Mouse (Mus musculus): ENCODE measurements at regions not wholly inside any gene's neighbourhood (a gene's known extent, or its start where the extent isn't known, plus 50 kb on each side); places are given as distances from the start of the nearest gene placed in this dataset.
"Not testable (repeated sequence)": the region's sequence is repeated elsewhere in the genome, so short reads cannot be mapped to it uniquely, and the experiment has no call there.

DNA sequence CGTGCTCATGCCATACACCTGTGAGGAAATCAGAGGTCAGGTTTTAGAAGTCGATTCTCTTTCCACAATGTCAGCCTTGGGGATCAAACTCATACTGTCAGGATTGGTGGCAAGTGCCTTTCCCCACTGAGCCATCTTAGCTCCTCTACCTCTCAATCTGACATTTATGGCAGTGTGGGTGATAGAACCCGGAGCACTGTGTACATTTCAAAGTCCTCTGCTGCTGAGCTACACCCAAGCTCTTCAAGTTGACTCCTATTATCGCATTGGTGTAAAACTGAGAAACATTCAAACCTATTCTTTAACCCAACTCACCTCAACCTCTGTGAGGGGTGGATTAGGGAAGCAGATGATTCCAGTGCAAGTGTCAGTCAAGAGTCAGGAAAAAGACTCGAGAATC is 435.9 kb upstream of the Auts2 start:
- H3K9me3 ChIP-seq: no peaks in the 10 kb centered on the region
- H3K27ac ChIP-seq (replicated peaks): no peak overlapping the region
- H3K9ac ChIP-seq: no peak overlapping the region
- H3K4me1 ChIP-seq (replicated peaks): peaks cover 12% of the 10 kb centered on the region
- H3K4me3 ChIP-seq: no peak overlapping the region
- whole genome bisulfite sequencing: 92% methylated on average over 5 of the region's 5 CpGs
- H3K36me3 ChIP-seq: no peaks in the 10 kb centered on the region
- no peaks in the 10 kb centered on the region for H3K27me3 ChIP-seq
- ATAC-seq (ENCODE audit: low FRiP score, low read depth): no peak
- no peak overlapping the region for H3K4me2 ChIP-seq

DNA sequence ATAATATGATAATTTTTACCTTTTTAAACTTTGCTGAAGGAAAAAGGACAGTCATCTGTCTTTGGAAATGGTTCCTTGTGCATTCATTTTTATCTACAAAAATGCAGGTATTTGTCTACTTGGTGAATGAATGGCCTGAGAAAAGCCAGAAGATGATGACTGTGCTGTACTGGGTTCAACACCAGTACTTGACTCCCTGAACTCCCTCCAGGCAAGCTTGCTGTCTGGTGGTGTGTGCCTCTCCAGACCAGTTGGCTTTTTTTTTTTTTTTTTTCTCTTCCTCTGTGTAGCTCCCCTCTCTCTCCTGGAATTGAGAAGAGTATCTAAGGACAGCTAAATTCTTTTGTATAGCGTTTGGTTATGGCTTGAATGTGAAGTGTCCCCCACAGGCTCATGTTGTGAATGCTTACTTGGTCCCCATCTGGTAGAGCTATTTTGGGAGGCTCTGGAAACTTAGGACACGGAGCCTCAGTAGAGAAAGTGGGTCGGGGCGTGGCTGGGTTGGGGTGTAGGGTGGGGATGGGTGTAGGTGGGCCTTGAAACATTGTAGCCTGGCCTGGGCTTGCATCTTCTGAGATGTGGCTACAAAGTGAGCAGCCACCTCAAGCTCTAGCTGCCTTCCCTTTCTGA is 432.3 kb upstream of the Auts2 start:
- 74% methylated on average over 4 of the region's 4 CpGs for WGBS
- no peaks in the 10 kb centered on the region for H3K27me3 ChIP-seq
- no peak overlapping the region for H3K4me2 ChIP-seq
- no peaks in the 10 kb centered on the region for H3K36me3 ChIP-seq
- H3K4me3 ChIP-seq: no peak overlapping the region
- no peak for ATAC-seq (ENCODE audit: low FRiP score, low read depth)
- peaks cover 12% of the 10 kb centered on the region for H3K4me1 ChIP-seq (replicated peaks)
- no peak overlapping the region for H3K9ac ChIP-seq
- no peak overlapping the region for H3K27ac ChIP-seq (replicated peaks)
- H3K9me3 ChIP-seq: no peaks in the 10 kb centered on the region

DNA sequence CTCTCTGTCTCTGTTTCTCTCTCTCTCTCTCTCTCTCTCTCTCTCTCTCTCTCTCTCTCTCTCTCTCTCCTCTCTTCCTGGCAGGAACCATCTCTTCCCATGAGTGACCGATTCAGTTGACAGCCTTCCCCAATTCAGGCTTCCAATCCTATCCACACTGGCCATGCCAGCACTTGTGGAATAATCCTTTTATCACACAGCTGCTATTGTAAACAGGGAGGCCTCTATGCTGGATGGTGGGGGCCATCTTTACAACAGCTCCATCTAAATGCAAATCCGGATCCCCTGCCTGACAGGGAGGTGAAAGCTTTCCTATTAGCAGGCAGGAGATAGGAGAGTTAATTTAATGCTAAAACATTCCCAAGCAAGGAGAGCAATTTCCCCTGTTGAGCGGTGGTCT is 431.7 kb upstream of the Auts2 start:
- Histone ChIP-seq H3K9me3 (no peaks in the 10 kb centered on the region), H3K9ac (no peak overlapping the region), H3K27me3 (no peaks in the 10 kb centered on the region), H3K4me3 (no peak overlapping the region), H3K4me1 (replicated peaks) (peaks cover 12% of the 10 kb centered on the region), H3K36me3 (no peaks in the 10 kb centered on the region), H3K27ac (replicated peaks) (no peak overlapping the region), H3K4me2 (no peak overlapping the region)
- 15% methylated on average over 3 of the region's 3 CpGs for WGBS
- ATAC-seq (ENCODE audit: low FRiP score, low read depth): no peak

DNA sequence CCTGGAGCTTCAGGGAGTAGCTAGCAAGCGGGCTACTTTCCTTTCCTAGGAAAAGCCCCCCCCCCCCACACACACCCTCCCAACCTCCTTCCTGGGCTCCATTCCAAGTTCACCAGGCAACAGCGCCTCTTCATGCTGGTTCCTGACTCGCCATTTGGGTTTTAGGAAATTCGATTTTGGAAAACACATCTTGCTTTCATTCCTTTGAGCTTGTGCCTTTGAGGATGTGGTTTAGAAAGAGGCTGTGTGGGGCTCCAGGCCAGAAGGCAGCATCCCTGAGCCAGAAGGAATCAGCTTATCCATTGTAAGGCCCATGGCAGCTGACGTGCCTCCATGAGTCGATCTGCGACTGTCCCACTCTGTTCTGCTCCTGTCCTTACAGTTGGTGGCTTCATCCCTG is 427.9 kb upstream of the Auts2 start:
- Histone ChIP-seq H3K9ac (no peak overlapping the region), H3K27me3 (no peaks in the 10 kb centered on the region), H3K4me1 (replicated peaks) (peaks cover 17% of the 10 kb centered on the region), H3K4me3 (no peak overlapping the region), H3K36me3 (no peaks in the 10 kb centered on the region), H3K9me3 (no peaks in the 10 kb centered on the region), H3K27ac (replicated peaks) (no peak overlapping the region), H3K4me2 (no peak overlapping the region)
- no peak for ATAC-seq (ENCODE audit: low FRiP score, low read depth)
- 55% methylated on average over 7 of the region's 7 CpGs for WGBS

DNA sequence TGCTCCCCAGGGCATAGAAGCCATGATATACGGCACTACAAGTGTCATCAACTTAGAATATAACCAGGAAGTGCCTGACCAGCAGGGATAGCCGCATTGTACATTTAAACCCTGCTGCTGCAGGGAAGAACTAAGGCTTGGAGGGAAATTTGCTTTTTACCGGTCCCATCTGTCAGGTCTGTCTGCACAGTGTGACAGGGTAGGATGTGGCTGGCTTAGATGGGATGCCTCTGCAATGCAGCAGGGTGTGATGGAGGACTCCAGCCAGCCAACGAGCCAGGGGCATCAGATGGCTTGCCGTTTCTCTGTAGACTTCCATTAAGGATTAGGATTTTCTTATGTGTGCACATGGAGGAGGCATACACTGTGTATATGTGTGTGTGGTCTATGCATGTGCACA is 426.2 kb upstream of the Auts2 start:
- Histone ChIP-seq H3K9me3 (no peaks in the 10 kb centered on the region), H3K9ac (no peak overlapping the region), H3K4me3 (no peak overlapping the region), H3K36me3 (no peaks in the 10 kb centered on the region), H3K27ac (replicated peaks) (no peak overlapping the region), H3K27me3 (no peaks in the 10 kb centered on the region), H3K4me2 (no peak overlapping the region), H3K4me1 (replicated peaks) (0 out of 2 replicates have a peak, but pooled peaks cover 5% of the 10 kb centered on the region)
- 46% methylated on average over 5 of the region's 5 CpGs for WGBS
- no peak for ATAC-seq (ENCODE audit: low FRiP score, low read depth)

DNA sequence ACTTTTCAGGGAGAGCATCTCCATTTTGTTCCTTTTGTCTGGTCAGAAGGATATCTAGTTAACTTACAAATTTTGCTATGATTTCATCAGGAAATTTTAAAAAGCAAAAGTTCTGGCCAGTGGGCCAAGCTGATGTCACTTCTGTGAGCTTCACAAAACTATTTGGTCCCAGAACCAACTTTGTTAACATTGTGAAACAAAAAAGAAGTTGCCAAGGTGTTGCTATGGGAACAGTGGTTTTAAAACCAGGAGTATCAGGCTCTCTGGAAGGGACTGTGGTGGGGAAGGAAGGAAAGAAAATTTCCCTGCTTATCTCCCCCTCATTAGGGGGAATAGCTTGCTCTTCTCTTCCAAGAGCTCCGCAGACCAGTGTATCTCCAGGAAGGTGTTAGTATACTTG is 416.8 kb upstream of the Auts2 start:
- H3K27me3 ChIP-seq: no peaks in the 10 kb centered on the region
- H3K9me3 ChIP-seq: no peaks in the 10 kb centered on the region
- H3K36me3 ChIP-seq: no peaks in the 10 kb centered on the region
- no peak overlapping the region for H3K4me3 ChIP-seq
- H3K27ac ChIP-seq (replicated peaks): no peak overlapping the region
- WGBS: 83% methylated on average over 1 of the region's 1 CpGs
- no peak overlapping the region for H3K9ac ChIP-seq
- H3K4me1 ChIP-seq (replicated peaks): no peaks in the 10 kb centered on the region
- no peak overlapping the region for H3K4me2 ChIP-seq
- ATAC-seq (ENCODE audit: low FRiP score, low read depth): no peak

DNA sequence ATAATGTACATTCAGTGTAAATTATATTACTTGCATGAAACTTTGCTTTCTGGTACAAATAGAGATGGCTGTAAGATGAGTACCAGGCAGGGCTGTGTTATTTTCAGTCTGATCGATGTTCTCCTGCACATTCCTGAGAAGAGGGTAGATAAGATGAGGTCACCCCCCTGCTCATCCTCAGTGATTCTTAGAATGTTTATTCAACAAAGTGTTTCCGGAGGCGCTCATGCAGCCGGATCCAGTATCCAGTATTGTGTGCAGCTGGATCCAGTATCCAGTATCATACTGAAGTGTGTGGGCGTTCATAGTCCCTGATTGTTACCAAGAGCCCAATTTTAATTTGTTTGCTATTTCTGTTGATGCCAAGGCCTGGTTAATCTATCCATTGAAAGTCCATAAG is 413.0 kb upstream of the Auts2 start:
- ATAC-seq (ENCODE audit: low FRiP score, low read depth): no peak
- Histone ChIP-seq H3K4me1 (replicated peaks) (no peaks in the 10 kb centered on the region), H3K9ac (no peak overlapping the region), H3K4me2 (no peak overlapping the region), H3K36me3 (no peaks in the 10 kb centered on the region), H3K27ac (replicated peaks) (no peak overlapping the region), H3K27me3 (no peaks in the 10 kb centered on the region), H3K9me3 (no peaks in the 10 kb centered on the region), H3K4me3 (no peak overlapping the region)
- WGBS: 62% methylated on average over 5 of the region's 5 CpGs

DNA sequence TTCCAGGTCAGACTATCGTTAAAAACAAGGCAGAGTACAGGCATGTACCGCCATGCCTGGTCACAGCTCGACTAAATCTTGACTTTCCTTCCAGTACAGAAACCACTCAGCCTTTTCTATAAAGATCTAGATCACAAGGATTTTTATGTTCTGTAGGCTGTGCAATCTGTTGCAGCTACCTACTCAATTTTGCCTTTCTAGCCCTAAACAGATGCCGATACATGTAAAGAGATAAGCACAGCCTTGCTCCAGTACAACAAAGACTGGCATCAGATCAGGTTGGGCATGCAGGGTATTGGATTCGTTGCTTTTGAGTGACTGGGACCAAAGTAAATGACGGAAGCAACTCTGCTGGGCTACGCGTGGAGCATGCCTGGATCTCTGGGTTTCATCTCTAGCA is 411.9 kb upstream of the Auts2 start:
- ATAC-seq (ENCODE audit: low FRiP score, low read depth): no peak
- Histone ChIP-seq H3K27me3 (no peaks in the 10 kb centered on the region), H3K36me3 (no peaks in the 10 kb centered on the region), H3K9me3 (no peaks in the 10 kb centered on the region), H3K4me3 (no peak overlapping the region), H3K9ac (no peak overlapping the region), H3K4me2 (no peak overlapping the region), H3K27ac (replicated peaks) (no peak overlapping the region), H3K4me1 (replicated peaks) (no peaks in the 10 kb centered on the region)
- WGBS: 93% methylated on average over 8 of the region's 8 CpGs

DNA sequence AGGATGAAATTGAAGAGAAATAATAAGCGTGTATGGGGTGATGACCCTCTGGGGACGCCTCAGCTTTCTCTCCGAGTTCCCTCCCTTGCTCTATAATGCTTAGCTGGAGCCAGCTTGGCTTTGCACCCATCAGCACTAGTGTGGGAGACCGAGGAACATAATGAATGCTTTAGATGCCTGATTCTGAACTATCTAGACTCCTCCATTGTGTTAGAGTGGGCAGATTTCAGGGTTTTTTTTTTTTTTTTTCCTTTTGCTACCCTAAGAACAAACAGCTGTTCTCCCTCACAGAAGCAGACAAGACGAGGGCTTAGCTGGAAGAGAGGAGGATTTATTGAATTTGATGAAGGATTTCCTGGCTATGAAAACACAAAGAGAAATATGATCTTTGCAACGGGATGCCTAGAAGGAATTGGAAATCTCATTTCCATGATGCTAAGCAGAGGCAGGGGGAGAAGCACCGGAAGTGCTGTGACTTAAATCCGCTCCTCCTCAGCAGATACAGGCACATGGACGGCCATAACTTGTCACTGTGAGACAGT is 390.4 kb upstream of the Auts2 start:
- no peaks in the 10 kb centered on the region for H3K4me1 ChIP-seq (replicated peaks)
- no peak overlapping the region for H3K4me3 ChIP-seq
- H3K9me3 ChIP-seq: no peaks in the 10 kb centered on the region
- no peak overlapping the region for H3K27ac ChIP-seq (replicated peaks)
- no peaks in the 10 kb centered on the region for H3K27me3 ChIP-seq
- no peak for ATAC-seq (ENCODE audit: low FRiP score, low read depth)
- 81% methylated on average over 9 of the region's 9 CpGs for WGBS
- no peak overlapping the region for H3K4me2 ChIP-seq
- no peaks in the 10 kb centered on the region for H3K36me3 ChIP-seq
- H3K9ac ChIP-seq: no peak overlapping the region

DNA sequence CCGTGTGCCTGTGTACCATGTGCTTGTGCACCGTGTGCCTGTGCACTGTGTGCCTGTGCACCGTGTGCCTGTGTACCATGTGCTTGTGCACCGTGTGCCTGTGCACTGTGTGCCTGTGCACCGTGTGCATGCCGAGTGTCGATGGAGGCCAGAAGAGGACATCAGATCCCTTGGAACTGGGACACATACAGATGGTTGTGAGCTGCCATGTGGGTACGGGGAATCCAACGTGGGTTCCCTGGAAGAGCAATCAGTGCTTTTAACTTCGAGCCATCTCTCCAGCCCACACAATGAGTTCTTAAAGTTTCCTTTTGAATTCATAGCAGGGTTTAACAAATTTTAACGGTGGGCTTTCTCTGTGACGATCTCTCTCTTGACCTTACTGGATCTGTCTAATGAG is 386.8 kb upstream of the Auts2 start:
- 90% methylated on average over 12 of the region's 12 CpGs for WGBS
- not testable (repeated sequence) for H3K4me2 ChIP-seq; H3K36me3 ChIP-seq; H3K4me3 ChIP-seq; H3K9me3 ChIP-seq; H3K4me1 ChIP-seq (replicated peaks); H3K9ac ChIP-seq; H3K27ac ChIP-seq (replicated peaks); H3K27me3 ChIP-seq; ATAC-seq (ENCODE audit: low FRiP score, low read depth)

DNA sequence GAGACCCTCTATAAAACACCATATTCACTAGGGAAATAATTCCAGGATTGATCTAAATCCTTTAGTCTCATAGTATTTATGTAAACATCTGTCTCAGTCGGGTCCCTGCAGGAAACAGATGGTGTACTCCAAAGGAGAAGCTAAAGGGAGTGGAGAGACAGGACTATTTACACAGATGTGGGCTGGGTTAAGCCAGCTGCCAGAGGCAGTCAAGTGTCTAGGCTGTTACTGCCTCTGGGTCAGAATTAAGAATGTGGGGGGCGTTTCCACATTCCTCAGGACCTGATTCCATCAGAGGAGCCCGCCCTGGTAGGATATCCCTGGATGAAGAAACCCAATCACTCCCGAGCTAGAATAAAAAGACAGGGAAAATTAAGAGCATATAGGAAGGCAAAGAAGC is 380.2 kb upstream of the Auts2 start:
- no peaks in the 10 kb centered on the region for H3K27me3 ChIP-seq
- 51% methylated on average over 4 of the region's 4 CpGs for WGBS
- no peak overlapping the region for H3K9ac ChIP-seq
- no peaks in the 10 kb centered on the region for H3K9me3 ChIP-seq
- H3K27ac ChIP-seq (replicated peaks): no peak overlapping the region
- no peaks in the 10 kb centered on the region for H3K36me3 ChIP-seq
- no peak for ATAC-seq (ENCODE audit: low FRiP score, low read depth)
- no peak overlapping the region for H3K4me2 ChIP-seq
- H3K4me1 ChIP-seq (replicated peaks): no peaks in the 10 kb centered on the region
- no peak overlapping the region for H3K4me3 ChIP-seq

DNA sequence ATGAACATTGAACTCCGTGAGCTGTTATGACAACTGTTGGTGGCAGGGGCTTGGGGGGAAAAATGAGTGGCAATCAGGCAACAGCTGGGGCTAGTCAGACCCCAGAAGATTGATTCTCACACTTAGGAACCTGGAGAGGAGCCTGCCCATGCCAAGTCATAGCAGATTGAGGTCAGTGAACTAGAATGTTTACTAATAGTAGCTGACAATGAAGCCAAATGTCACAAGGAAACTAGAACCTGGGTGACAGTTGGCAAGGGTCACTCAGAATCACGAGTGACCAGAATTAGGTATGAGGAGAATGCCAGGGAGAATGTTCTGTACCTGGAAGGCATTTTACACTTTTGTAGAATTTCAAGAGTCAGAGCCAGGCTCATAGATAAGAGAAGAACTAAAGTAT is 365.9 kb upstream of the Auts2 start:
- 62% methylated on average over 2 of the region's 2 CpGs for WGBS
- no peak for ATAC-seq (ENCODE audit: low FRiP score, low read depth)
- Histone ChIP-seq H3K9ac (no peak overlapping the region), H3K27ac (replicated peaks) (no peak overlapping the region), H3K4me2 (no peak overlapping the region), H3K9me3 (no peaks in the 10 kb centered on the region), H3K4me1 (replicated peaks) (0 out of 2 replicates have a peak, but pooled peaks cover 2% of the 10 kb centered on the region), H3K4me3 (no peak overlapping the region), H3K36me3 (no peaks in the 10 kb centered on the region), H3K27me3 (no peaks in the 10 kb centered on the region)

DNA sequence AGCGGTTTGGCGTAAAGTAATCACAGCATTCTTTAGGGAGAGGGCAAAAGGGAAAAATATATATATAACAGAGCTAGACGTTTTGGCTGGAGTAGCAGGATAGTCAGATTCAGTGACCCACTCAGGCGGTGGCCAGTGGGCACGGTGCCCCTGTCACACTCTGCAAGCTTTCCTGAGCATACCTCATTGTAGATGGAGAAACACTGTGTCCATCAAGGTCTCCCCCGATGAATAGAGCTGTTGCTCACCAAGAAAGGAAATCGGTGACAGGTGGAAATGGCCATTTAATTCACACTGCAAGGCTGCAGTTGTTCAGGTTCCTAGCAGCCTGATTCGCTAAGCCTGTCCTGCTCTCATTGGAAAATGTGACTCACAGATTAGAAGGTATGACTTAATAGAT is 365.1 kb upstream of the Auts2 start:
- H3K27ac ChIP-seq (replicated peaks): no peak overlapping the region
- ATAC-seq (ENCODE audit: low FRiP score, low read depth): no peak
- 72% methylated on average over 8 of the region's 8 CpGs for WGBS

More for the DNA sequence above, 365.1 kb upstream of the Auts2 start:
- Histone ChIP-seq H3K9ac (no peak overlapping the region), H3K4me3 (no peak overlapping the region), H3K4me1 (replicated peaks) (0 out of 2 replicates have a peak, but pooled peaks cover 2% of the 10 kb centered on the region), H3K9me3 (no peaks in the 10 kb centered on the region), H3K36me3 (no peaks in the 10 kb centered on the region), H3K27me3 (no peaks in the 10 kb centered on the region), H3K4me2 (no peak overlapping the region)

All from hindbrain, embryonic 15.5 days (tissue).